Mouse (Mus musculus): ENCODE results near the gene Tdrd12.

Gene Tdrd12

GRCm38 (mm10) chr7:35447996-35448846 lies 89.3 kb downstream of the Tdrd12 start, which contains the start of gene Slc7a9:
Gene Slc7a9, plus strand, starts transcription at chr7:35448796.
- no peak for DNase-seq (ENCODE audit: low read depth, low spot score)

- no peak for DNase-seq (ENCODE audit: low read depth, low spot score)
Measured at GRCm38 (mm10) chr7:35447501-35447900, 90.0 kb downstream of the Tdrd12 start.

GRCm38 (mm10) chr7:35435266-35435665 lies 102.3 kb downstream of the Tdrd12 start:
- no peak for DNase-seq (ENCODE audit: low read depth, low spot score)

- no peak for DNase-seq (ENCODE audit: low read depth, low spot score)
Measured at GRCm38 (mm10) chr7:35428146-35428545, 109.4 kb downstream of the Tdrd12 start.

GRCm38 (mm10) chr7:35423071-35423470 lies 114.5 kb downstream of the Tdrd12 start:
- DNase-seq (ENCODE audit: low read depth, low spot score) = no peak

All from retina, postnatal 7 days (tissue).